Comparison of ENCODE assay signal across 8 mouse cellular contexts in genomic region chr11:59176475-59176874, GRCm38 (mm10). TPM values are rescaled to one million over a fixed set of nuclear protein-coding genes. Genes with fewer than 3 reads are reported as not detected.
A peak's percentile ranks its signal among the peaks of the same experiment; 100 is the strongest.
DNase-seq lines count a peak whose midpoint lies in the region; ATAC-seq lines count a peak whose summit lies in the region.
"Had no signal": no experiment of that assay in that cellular context is flagged by ENCODE, and none has a peak within 500 bp of the region (broad histone marks: within the 10 kb centered on the region; RNA-seq: fewer than 3 reads in every experiment).

No protein-coding gene starts in this region.

- peaks cover 51% of the 10 kb centered on the region for H3K27me3 ChIP-seq in kidney, embryonic 14.5 days (ENCODE audit: control insufficient read depth, insufficient read depth, low read length)
- H3K27me3 ChIP-seq in embryonic facial prominence, embryonic 13.5 days: peaks cover 88% of the 10 kb centered on the region
- peaks cover 68% of the 10 kb centered on the region for H3K27me3 ChIP-seq in limb, embryonic 15.5 days

- no peaks in the 10 kb centered on the region for H3K9me3 ChIP-seq in kidney, embryonic 14.5 days (ENCODE audit: control insufficient read depth, low read length)
- no peaks in the 10 kb centered on the region for H3K9me3 ChIP-seq in embryonic facial prominence, embryonic 13.5 days
- H3K9me3 ChIP-seq in limb, embryonic 15.5 days: no peaks in the 10 kb centered on the region

- H3K4me2 ChIP-seq in kidney, embryonic 14.5 days (replicated peaks; ENCODE audit: low read depth, low read length): peak overlapping the region; percentile 36
- peak overlapping the region; percentile 50 for H3K4me2 ChIP-seq in embryonic facial prominence, embryonic 13.5 days
- H3K4me2 ChIP-seq in limb, embryonic 15.5 days: peak overlapping the region; percentile 30

- peak overlapping the region; percentile 27 for H3K4me3 ChIP-seq in kidney, embryonic 14.5 days (ENCODE audit: low read length)
- H3K4me3 ChIP-seq in embryonic facial prominence, embryonic 13.5 days: peak overlapping the region; percentile 28
- peak overlapping the region; percentile 27 for H3K4me3 ChIP-seq in limb, embryonic 15.5 days

- no peak for DNase-seq in kidney, adult 8-10 months
- peak; percentile 28 for DNase-seq in R1 (ENCODE audit: low read depth, low spot score)
- no peak for DNase-seq in c-Kit-positive CD71-positive TER-119-positive erythroid progenitor cells, embryonic 14.5 days (ENCODE audit: low spot score)
- DNase-seq in left cerebral cortex, adult 11 months (ENCODE audit: low spot score): no peak
- DNase-seq: thymus, postnatal 14 days had no signal

- no peak for ATAC-seq in kidney, embryonic 14.5 days (ENCODE audit: low FRiP score, low TSS enrichment)
- no peak for ATAC-seq in embryonic facial prominence, embryonic 13.5 days (ENCODE audit: insufficient number of reproducible peaks, insufficient read depth, low FRiP score, low TSS enrichment, low read depth)
- ATAC-seq in limb, embryonic 15.5 days (ENCODE audit: insufficient number of reproducible peaks, low FRiP score, low TSS enrichment, low read depth): no peak

- H3K27ac ChIP-seq in kidney, embryonic 14.5 days (ENCODE audit: low read depth, low read length): no peak overlapping the region
- H3K27ac ChIP-seq in embryonic facial prominence, embryonic 13.5 days: no peak overlapping the region
- no peak overlapping the region for H3K27ac ChIP-seq in limb, embryonic 15.5 days

- 2% methylated on average over 48 of the region's 48 CpGs for WGBS in kidney, embryonic 14.5 days
- 4% methylated on average over 48 of the region's 48 CpGs for WGBS in embryonic facial prominence, embryonic 13.5 days
- 3% methylated on average over 48 of the region's 48 CpGs for WGBS in limb, embryonic 15.5 days

- 0 out of 2 replicates have a peak, but pooled peaks cover 3% of the 10 kb centered on the region for H3K4me1 ChIP-seq in kidney, embryonic 14.5 days (ENCODE audit: control insufficient read depth, insufficient read depth, low read length)
- peaks cover 9% of the 10 kb centered on the region for H3K4me1 ChIP-seq in embryonic facial prominence, embryonic 13.5 days
- peaks cover 12% of the 10 kb centered on the region for H3K4me1 ChIP-seq in limb, embryonic 15.5 days

- no peaks in the 10 kb centered on the region for H3K36me3 ChIP-seq in kidney, embryonic 14.5 days (ENCODE audit: control insufficient read depth, insufficient read depth, low read length)
- H3K36me3 ChIP-seq in embryonic facial prominence, embryonic 13.5 days: no peaks in the 10 kb centered on the region
- no peaks in the 10 kb centered on the region for H3K36me3 ChIP-seq in limb, embryonic 15.5 days

- H3K9ac ChIP-seq in kidney, embryonic 14.5 days (ENCODE audit: low read depth, low read length): no peak overlapping the region
- H3K9ac ChIP-seq in embryonic facial prominence, embryonic 13.5 days: peak overlapping the region; percentile 49; the same call in 1 of the 2 replicates
- no peak overlapping the region; the same call in 1 of the 2 replicates for H3K9ac ChIP-seq in limb, embryonic 15.5 days

RNA-seq across cellular contexts. Expression of gene Gjc2, which starts 6.5 kb away (rescaled TPM):
- polyA plus RNA-seq in kidney, embryonic 14.5 days (2014; fragmentation: Nextera tagmentation; extraction: Ambion mirVana): 0.11 and 0.28 TPM in 2 replicates
- polyA plus RNA-seq in embryonic facial prominence, embryonic 13.5 days (2015; fragmentation: Nextera tagmentation; extraction: Ambion mirVana): 0.21 and 0.28 TPM in 2 replicates
- polyA plus RNA-seq in limb, embryonic 15.5 days (2015; fragmentation: Nextera tagmentation; extraction: Ambion mirVana): 0.32 and 0.58 TPM in 2 replicates

RNA-seq across cellular contexts. Expression of gene Iba57, which starts 12.9 kb away (rescaled TPM):
- 2.3 and 3.6 TPM in 2 replicates for polyA plus RNA-seq in kidney, embryonic 14.5 days (2014; fragmentation: Nextera tagmentation; extraction: Ambion mirVana)
- 3.3 and 3.6 TPM in 2 replicates for polyA plus RNA-seq in embryonic facial prominence, embryonic 13.5 days (2015; fragmentation: Nextera tagmentation; extraction: Ambion mirVana)
- polyA plus RNA-seq in limb, embryonic 15.5 days (2015; fragmentation: Nextera tagmentation; extraction: Ambion mirVana): 4.1 and 4.4 TPM in 2 replicates

RNA-seq across cellular contexts. Expression of gene Guk1, which starts 15.5 kb away (rescaled TPM):
- 132 and 149 TPM in 2 replicates for polyA plus RNA-seq in kidney, embryonic 14.5 days (2014; fragmentation: Nextera tagmentation; extraction: Ambion mirVana)
- polyA plus RNA-seq in embryonic facial prominence, embryonic 13.5 days (2015; fragmentation: Nextera tagmentation; extraction: Ambion mirVana): 124 and 142 TPM in 2 replicates
- 122 and 124 TPM in 2 replicates for polyA plus RNA-seq in limb, embryonic 15.5 days (2015; fragmentation: Nextera tagmentation; extraction: Ambion mirVana)

RNA-seq across cellular contexts. Expression of gene Mrpl55, which starts 25.8 kb away (rescaled TPM):
- 113 and 128 TPM in 2 replicates for polyA plus RNA-seq in kidney, embryonic 14.5 days (2014; fragmentation: Nextera tagmentation; extraction: Ambion mirVana)
- 90.7 and 97.1 TPM in 2 replicates for polyA plus RNA-seq in embryonic facial prominence, embryonic 13.5 days (2015; fragmentation: Nextera tagmentation; extraction: Ambion mirVana)
- 75.7 and 78.9 TPM in 2 replicates for polyA plus RNA-seq in limb, embryonic 15.5 days (2015; fragmentation: Nextera tagmentation; extraction: Ambion mirVana)

RNA-seq across cellular contexts. Expression of gene 2310033P09Rik, which starts 31.6 kb away (rescaled TPM):
- 36.9 and 41.8 TPM in 2 replicates for polyA plus RNA-seq in kidney, embryonic 14.5 days (2014; fragmentation: Nextera tagmentation; extraction: Ambion mirVana)
- polyA plus RNA-seq in embryonic facial prominence, embryonic 13.5 days (2015; fragmentation: Nextera tagmentation; extraction: Ambion mirVana): 36.8 and 45.5 TPM in 2 replicates
- 25.2 and 29.5 TPM in 2 replicates for polyA plus RNA-seq in limb, embryonic 15.5 days (2015; fragmentation: Nextera tagmentation; extraction: Ambion mirVana)
